Mouse (Mus musculus): Measurements from ENCODE around the gene Glb1l.
A peak's percentile ranks its signal among the peaks of the same experiment; 100 is the strongest.

Glb1l gene

GRCm38 (mm10) chr1:75231664-75232152 is 21.1 kb upstream of the Glb1l start, which contains the start of gene A630095N17Rik:
Gene A630095N17Rik, minus strand, starts transcription at chr1:75232102.
- no peak for DNase-seq (ENCODE audit: low spot score in 2 of 2)

- DNase-seq (ENCODE audit: low spot score in 2 of 2) = no peak
Observed at GRCm38 (mm10) chr1:75231224-75231623, 20.6 kb upstream of the Glb1l start.

GRCm38 (mm10) chr1:75230335-75230994 is 19.9 kb upstream of the Glb1l start:
- DNase-seq (ENCODE audit: low spot score in 2 of 2) = no peak

GRCm38 (mm10) chr1:75229158-75229557 is 18.5 kb upstream of the Glb1l start:
- no peak for DNase-seq (ENCODE audit: low spot score in 2 of 2)

- peak in 1 of 2 experiments; percentile 13 for DNase-seq (ENCODE audit: low spot score in 2 of 2)
Observed at GRCm38 (mm10) chr1:75227653-75228052, 17.0 kb upstream of the Glb1l start.

- DNase-seq (ENCODE audit: low spot score in 2 of 2) = no peak
Observed at GRCm38 (mm10) chr1:75226138-75226537, 15.5 kb upstream of the Glb1l start.

- DNase-seq (ENCODE audit: low spot score in 2 of 2) = no peak
Observed at GRCm38 (mm10) chr1:75225473-75225872, 14.9 kb upstream of the Glb1l start.

GRCm38 (mm10) chr1:75223532-75223931 is 12.9 kb upstream of the Glb1l start:
- no peak for DNase-seq (ENCODE audit: low spot score in 2 of 2)

- no peak for DNase-seq (ENCODE audit: low spot score in 2 of 2)
Observed at GRCm38 (mm10) chr1:75222926-75223325, 12.3 kb upstream of the Glb1l start.

GRCm38 (mm10) chr1:75221538-75221937 is 10.9 kb upstream of the Glb1l start:
- no peak for DNase-seq (ENCODE audit: low spot score in 2 of 2)

GRCm38 (mm10) chr1:75219531-75219930 is 8.9 kb upstream of the Glb1l start, which contains the start of gene Tuba4a:
Gene Tuba4a, minus strand, starts transcription at chr1:75219865.
- peak in 1 of 2 experiments; percentile 59 for DNase-seq (ENCODE audit: low spot score in 2 of 2)

GRCm38 (mm10) chr1:75219078-75219477 is 8.5 kb upstream of the Glb1l start:
- peak; percentile 94 for DNase-seq (ENCODE audit: low spot score in 2 of 2)

GRCm38 (mm10) chr1:75218227-75219001 is 7.8 kb upstream of the Glb1l start:
- peak; percentile 76 to 82 for DNase-seq (ENCODE audit: low spot score in 2 of 2)

GRCm38 (mm10) chr1:75217893-75218226 is 7.2 kb upstream of the Glb1l start:
- no peak for DNase-seq (ENCODE audit: low spot score in 2 of 2)

- no peak for DNase-seq (ENCODE audit: low spot score in 2 of 2)
Observed at GRCm38 (mm10) chr1:75216797-75217585, 6.4 kb upstream of the Glb1l start.

- DNase-seq (ENCODE audit: low spot score in 2 of 2) = no peak
Observed at GRCm38 (mm10) chr1:75215785-75216184, 5.2 kb upstream of the Glb1l start.

- DNase-seq (ENCODE audit: low spot score in 2 of 2) = peak; percentile 81 to 85
Observed at GRCm38 (mm10) chr1:75214886-75215285, 4.3 kb upstream of the Glb1l start.

- DNase-seq (ENCODE audit: low spot score in 2 of 2) = no peak
Observed at GRCm38 (mm10) chr1:75214442-75214841, 3.8 kb upstream of the Glb1l start.

- no peak for DNase-seq (ENCODE audit: low spot score in 2 of 2)
Observed at GRCm38 (mm10) chr1:75213096-75213495, 2.5 kb upstream of the Glb1l start.

- no peak for DNase-seq (ENCODE audit: low spot score in 2 of 2)
Observed at GRCm38 (mm10) chr1:75212542-75212941, 1.9 kb upstream of the Glb1l start.

GRCm38 (mm10) chr1:75211141-75211708 is 612 bp upstream of the Glb1l start:
- no peak for DNase-seq (ENCODE audit: low spot score in 2 of 2)

Measured in right cerebral cortex, postnatal 10 days (tissue).